ENCODE assay signal across 1 mouse cellular context in the genomic region with DNA sequence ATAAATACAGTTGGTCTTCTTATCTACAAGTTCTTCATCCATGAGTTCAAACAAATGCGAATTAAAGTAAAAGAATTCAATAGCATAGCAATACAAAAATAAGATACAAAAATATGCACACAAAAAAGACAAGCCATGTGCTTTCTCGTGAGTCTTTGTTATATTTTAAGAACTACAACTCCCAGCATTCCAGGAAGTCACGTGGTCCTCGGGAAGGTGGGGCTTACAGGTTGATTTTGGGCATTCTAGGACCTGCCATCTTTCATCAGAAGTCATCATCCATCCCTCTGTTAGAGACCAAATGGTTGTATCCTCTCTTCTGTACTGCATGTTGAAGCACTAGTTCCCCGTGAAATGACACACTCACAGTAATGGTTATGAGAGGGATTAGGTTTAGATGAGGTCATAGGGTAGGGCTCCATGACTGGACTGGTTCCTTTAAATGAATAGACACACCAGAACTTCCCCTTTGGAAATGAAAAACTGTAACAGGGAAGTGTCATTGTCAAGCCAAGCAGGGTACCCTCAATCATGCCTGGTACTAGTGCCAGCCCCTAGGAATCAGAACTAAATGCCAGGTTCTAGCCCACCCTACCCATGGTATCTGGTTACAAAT.
TF ChIP-seq lines count a peak whose summit lies in the region.

No protein-coding gene starts in this region.

TF ChIP-seq in CH12.LX, 34 proteins besides CTCF, POLR2A, EP300 and RAD21 (continued from another document):
- TF ChIP-seq HCFC1 (IDR thresholded peaks at IDR 0.05; ENCODE audit: low read depth, low read length) (peak; percentile 73), USF1 (IDR thresholded peaks at IDR 0.05; ENCODE audit: low read depth, low read length) (peak; percentile 50; the same call in 1 of the 2 replicates), USF2 (conservative IDR thresholded peaks at IDR 0.05; ENCODE audit: low read depth, low read length) (peak; percentile 33)
TF ChIP-seq in CH12.LX: peak in this region for 3.
